Mouse (Mus musculus): Measurements from ENCODE around the gene Lrsam1. TPM values are rescaled to one million over a fixed set of nuclear protein-coding genes. Genes with fewer than 3 reads are reported as not detected.

Gene Lrsam1
- 26.4 and 26.6 TPM in 2 replicates for polyA plus RNA-seq (2012; rRNA removed)

GRCm38 (mm10) chr2:32961192-32961995 lies at the start of gene Lrsam1, which contains the start of gene Rpl12:
Lrsam1 (minus strand) TSS chr2:32961614.
Rpl12 (plus strand) TSS chr2:32961559.

DNA sequence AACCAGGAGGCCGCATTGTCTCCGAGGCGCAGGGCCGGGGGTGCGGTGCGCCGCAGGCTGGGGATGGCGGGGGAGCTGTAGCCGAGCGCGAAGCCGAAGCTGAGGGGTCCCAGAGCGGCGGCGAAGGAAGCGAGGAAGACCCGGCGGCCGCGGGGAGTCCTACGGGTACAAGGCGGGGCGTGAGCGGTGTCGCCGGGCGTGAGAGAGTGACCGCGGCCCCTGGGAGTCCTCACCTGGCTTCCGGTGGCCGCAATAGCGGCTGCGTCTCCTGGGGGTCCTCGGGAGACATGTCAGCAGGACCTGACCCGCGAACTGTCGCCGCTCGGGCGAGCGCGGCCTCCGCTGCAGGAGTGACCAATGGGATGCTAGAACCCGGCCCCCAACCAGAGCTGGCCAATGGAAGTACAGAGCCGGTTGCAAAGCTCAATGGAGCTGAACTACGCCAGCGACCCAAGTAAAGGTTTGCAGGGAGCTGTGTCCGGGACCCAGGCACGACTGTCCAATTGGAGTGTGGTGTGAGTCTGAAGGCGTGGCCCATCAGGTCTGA lies 20.4 kb upstream of the Lrsam1 start, which contains the start of gene Slc2a8:
Gene Slc2a8 (minus strand): TSS at position 359 of the 547 bp plus-strand sequence.

DNA sequence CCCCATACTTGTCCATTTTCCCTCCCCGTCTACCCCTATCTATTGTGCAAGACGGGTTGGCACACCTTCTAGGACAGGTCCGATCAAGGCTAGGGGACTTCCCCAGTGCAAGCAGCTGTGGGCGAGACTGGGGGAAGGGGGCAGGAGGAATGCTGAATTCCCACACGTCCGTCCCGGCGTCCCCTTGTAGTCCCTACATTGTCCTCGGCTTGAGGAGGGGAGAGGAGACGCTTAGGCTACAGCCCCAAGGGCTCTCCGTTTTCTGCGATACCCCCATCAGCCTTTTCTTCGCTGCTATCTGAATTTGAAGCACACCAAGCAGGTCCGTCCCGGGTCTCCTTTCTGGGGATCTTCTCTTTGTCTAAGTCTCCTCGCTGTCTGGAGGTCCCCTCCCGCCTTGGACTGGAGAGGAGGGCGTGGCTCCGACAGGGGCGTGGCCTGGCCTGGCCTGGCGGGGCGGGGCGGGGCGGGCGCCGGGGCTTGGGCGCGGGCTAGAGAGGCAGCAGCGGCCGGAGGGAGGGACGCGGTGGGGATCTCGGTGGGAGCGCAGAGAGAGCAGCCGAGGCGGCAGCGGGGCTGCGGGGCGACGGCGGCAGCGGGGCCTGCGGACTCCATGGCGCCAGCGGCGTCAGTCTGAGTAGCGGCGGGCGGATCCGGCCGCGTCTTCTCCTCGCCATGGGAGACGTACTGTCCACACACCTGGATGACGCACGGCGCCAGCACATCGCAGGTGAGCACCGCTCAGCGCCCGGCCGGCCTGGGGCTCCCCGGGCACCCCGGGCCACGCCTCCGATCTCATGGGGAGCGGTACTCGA lies 85.5 kb downstream of the Lrsam1 start, which contains the start of gene Fam129b:
Gene Fam129b (plus strand): TSS at position 440 of the 815 bp plus-strand sequence.

Other genes starting within 250 kb of the Lrsam1 start
- 243 and 261 TPM in 2 replicates for gene Cdk9, start 248.5 kb downstream of the Lrsam1 start, polyA plus RNA-seq (2012; rRNA removed)
- gene Sh2d3c, start 240.6 kb downstream of the Lrsam1 start, polyA plus RNA-seq (2012; rRNA removed), result 43.8 and 50.4 TPM in 2 replicates
- 3.1 TPM in 2 replicates for gene 6330409D20Rik, start 220.6 kb downstream of the Lrsam1 start, polyA plus RNA-seq (2012; rRNA removed)
- gene Tor2a, start 204.4 kb downstream of the Lrsam1 start, polyA plus RNA-seq (2012; rRNA removed), result 66.0 and 68.9 TPM in 2 replicates
- gene Ttc16, start 186.0 kb downstream of the Lrsam1 start, polyA plus RNA-seq (2012; rRNA removed), result 1.2 and 1.7 TPM in 2 replicates
- gene Ptrh1, start 185.8 kb downstream of the Lrsam1 start, polyA plus RNA-seq (2012; rRNA removed), result 8.2 and 9.7 TPM in 2 replicates
- gene Cfap157, start 177.2 kb downstream of the Lrsam1 start, polyA plus RNA-seq (2012; rRNA removed), result 0.41 and 1.1 TPM in 2 replicates
- gene Stxbp1, start 114.4 kb downstream of the Lrsam1 start, polyA plus RNA-seq (2012; rRNA removed), result 156 and 171 TPM in 2 replicates
- gene Fam129b, start 85.5 kb downstream of the Lrsam1 start, polyA plus RNA-seq (2012; rRNA removed), result 40.9 and 49.2 TPM in 2 replicates
- gene Rpl12, start 55 bp downstream of the Lrsam1 start, polyA plus RNA-seq (2012; rRNA removed), result 826 and 889 TPM in 2 replicates
- gene Slc2a8, start 20.5 kb upstream of the Lrsam1 start, polyA plus RNA-seq (2012; rRNA removed), result 26.6 and 27.4 TPM in 2 replicates
- gene Garnl3, start 170.0 kb upstream of the Lrsam1 start, polyA plus RNA-seq (2012; rRNA removed), result 26.1 and 30.0 TPM in 2 replicates

Measured in central nervous system, embryonic 14 days (tissue).